Mouse (Mus musculus) heart, postnatal 0 days (tissue): ENCODE measurements around the gene Ccdc97. TPM values are rescaled to one million over a fixed set of nuclear protein-coding genes. Genes with fewer than 3 reads are reported as not detected.

Experiments
- ATAC-seq: fragments of 200-750 bp; cut with Nextera tagmentation; 2 replicates; pipeline ENCODE4 v1.8.0; 2017; ENCODE audit warnings: low read depth, moderate number of reproducible peaks, moderate library complexity; ENCODE audit not compliant: insufficient read depth
- DNase-seq: peaks from one replicate; pipeline ENCODE4 v3.0.0-alpha.2; 2016; ENCODE audit warnings: low spot score
- H3K27ac ChIP-seq: fragments of 300-500 bp; sonication (generic); 2 replicates; pipeline ENCODE4 v1.5.1; 2014; ENCODE audit warnings: low read depth, mild to moderate bottlenecking
- H3K27me3 ChIP-seq: fragments of 300-500 bp; sonication (generic); 2 replicates; pipeline ENCODE4 v1.6.1; 2014; ENCODE audit warnings: low read length, mixed read lengths; ENCODE audit not compliant: control insufficient read depth, insufficient read depth
- H3K36me3 ChIP-seq: fragments of 300-500 bp; sonication (generic); replicated peaks from 2 replicates; pipeline ENCODE4 v1.6.1; 2014; ENCODE audit warnings: low read length, mixed read lengths; ENCODE audit not compliant: control insufficient read depth, insufficient read depth
- H3K4me1 ChIP-seq: fragments of 300-500 bp; sonication (generic); 2 replicates; pipeline ENCODE4 v1.6.1; 2014; ENCODE audit warnings: antibody characterized with exemption; ENCODE audit not compliant: control insufficient read depth, insufficient read depth
- H3K4me2 ChIP-seq: fragments of 300-500 bp; sonication (generic); 2 replicates; pipeline ENCODE4 v1.6.1; 2014; ENCODE audit warnings: low read depth, mild to moderate bottlenecking, low read length, moderate library complexity
- H3K4me3 ChIP-seq: fragments of 300-500 bp; sonication (generic); 2 replicates; pipeline ENCODE4 v1.5.1; 2014; ENCODE audit warnings: low read depth, low read length
- H3K9ac ChIP-seq: fragments of 300-500 bp; sonication (generic); replicated peaks from 2 replicates; pipeline ENCODE4 v1.6.1; 2014; ENCODE audit warnings: low read depth, low read length, mixed read lengths
- H3K9me3 ChIP-seq: fragments of 300-500 bp; sonication (generic); replicated peaks from 2 replicates; pipeline ENCODE4 v1.6.1; 2016; ENCODE audit warnings: low read length; ENCODE audit not compliant: control insufficient read depth
- CTCF ChIP-seq: IDR thresholded peaks from 2 replicates; pipeline ENCODE4 v1.5.1; 2016; ENCODE audit warnings: antibody characterized with exemption, control low read depth, low read depth
- EP300 ChIP-seq: IDR thresholded peaks from 2 replicates; pipeline ENCODE4 v1.6.1; 2016; ENCODE audit warnings: antibody characterized with exemption, low read depth
- WGBS: fragments of 180-500 bp; shearing (Covaris S2); extraction: QIAGEN DNeasy Blood & Tissue Kit; methylation state at CpG from one replicate; pipeline ENCODE4 v1.1.7; 2014; 5-methylcytosine and 5-hydroxymethylcytosine counted together
- polyA plus RNA-seq: library from polyadenylated mRNA; unstranded; fragments of >200 nt; fragmentation: Nextera tagmentation; extraction: Ambion mirVana; gene quantifications from 2 replicates; pipeline ENCODE4 v1.2.1, GENCODE M21; 2015
- total RNA-seq: library from RNA; depleted of rRNA; stranded (reverse); fragments of >200 nt; gene quantifications from 2 replicates; pipeline ENCODE4 v1.2.3, GENCODE M21; 2014; ENCODE audit warnings: low replicate concordance

Ccdc97 gene
- total and polyA plus RNA-seq, 2 experiments from 2014 or later, result 11.6 to 13.3 TPM

- DNase-seq (no peak), ATAC-seq (no peak)
- Histone ChIP-seq H3K4me3 (no peak overlapping the region), H3K27ac (no peak overlapping the region), H3K9me3 (no peaks in the 10 kb centered on the region), H3K36me3 (0 out of 2 replicates have a peak, but pooled peaks cover 4% of the 10 kb centered on the region), H3K9ac (no peak overlapping the region), H3K27me3 (no peaks in the 10 kb centered on the region), H3K4me1 (no peaks in the 10 kb centered on the region), H3K4me2 (no peak overlapping the region)
- WGBS, result 43% methylated on average over 10 of the region's 10 CpGs
- TF ChIP-seq EP300 (no peak), CTCF (no peak; the same call in 1 of the 2 replicates)
Measured at GRCm38 (mm10) chr7:25761354-25761753, 42.5 kb upstream of the Ccdc97 start.

GRCm38 (mm10) chr7:25756011-25756410 lies 37.1 kb upstream of the Ccdc97 start:
- WGBS, result under 1% methylated on average over 18 of the region's 18 CpGs
- DNase-seq, result peak; percentile 87
- peak overlapping the region; percentile 99 for H3K27ac ChIP-seq
- peaks cover 15% of the 10 kb centered on the region for H3K4me1 ChIP-seq
- peak overlapping the region; percentile 72 for H3K4me2 ChIP-seq
- peak; percentile 26 for ATAC-seq
- H3K9me3 ChIP-seq, result no peaks in the 10 kb centered on the region
- 0 out of 2 replicates have a peak, but pooled peaks cover 1% of the 10 kb centered on the region for H3K36me3 ChIP-seq
- peak; percentile 51; the same call in 1 of the 2 replicates for TF ChIP-seq EP300
- TF ChIP-seq CTCF, result peak; percentile 76
- peak overlapping the region; percentile 39; the same call in 1 of the 2 replicates for H3K9ac ChIP-seq
- H3K4me3 ChIP-seq, result peak overlapping the region; percentile 78
- H3K27me3 ChIP-seq, result no peaks in the 10 kb centered on the region

GRCm38 (mm10) chr7:25755468-25755833 lies 36.6 kb upstream of the Ccdc97 start:
- Histone ChIP-seq H3K9ac (peak overlapping the region; percentile 39; the same call in 1 of the 2 replicates), H3K27me3 (no peaks in the 10 kb centered on the region), H3K4me3 (peak overlapping the region; percentile 78), H3K36me3 (peaks cover 7% of the 10 kb centered on the region), H3K4me1 (peaks cover 15% of the 10 kb centered on the region), H3K4me2 (peak overlapping the region; percentile 72), H3K27ac (peak overlapping the region; percentile 99), H3K9me3 (no peaks in the 10 kb centered on the region)
- 1% methylated on average over 15 of the region's 15 CpGs for WGBS
- no peak for TF ChIP-seq EP300
- TF ChIP-seq CTCF, result no peak
- DNase-seq, result no peak
- ATAC-seq, result peak; percentile 51

- peak within 1 kb of the TSS; percentile 96 for H3K9ac ChIP-seq
- WGBS, result under 1% methylated on average over 55 of the region's 55 CpGs
Measured at GRCm38 (mm10) chr7:25754738-25755467, 36.0 kb upstream of the Ccdc97 start, which contains the start of gene Hnrnpul1. TSS of gene Hnrnpul1 (minus strand) at chr7:25754757.

GRCm38 (mm10) chr7:25754439-25754737 lies 35.5 kb upstream of the Ccdc97 start:
- under 1% methylated on average over 29 of the region's 30 CpGs for WGBS
- H3K27me3 ChIP-seq, result no peaks in the 10 kb centered on the region
- ATAC-seq, result no peak
- H3K27ac ChIP-seq, result peak overlapping the region; percentile 99
- peaks cover 15% of the 10 kb centered on the region for H3K4me1 ChIP-seq
- DNase-seq, result no peak
- TF ChIP-seq CTCF (peak; percentile 30), EP300 (no peak)
- peak overlapping the region; percentile 95 for H3K4me2 ChIP-seq
- peak overlapping the region; percentile 96 for H3K9ac ChIP-seq
- H3K4me3 ChIP-seq, result peak overlapping the region; percentile 78
- H3K9me3 ChIP-seq, result no peaks in the 10 kb centered on the region
- peaks cover 16% of the 10 kb centered on the region for H3K36me3 ChIP-seq

More at GRCm38 (mm10) chr7:25754738-25755467, 36.0 kb upstream of the Ccdc97 start, which contains the start of gene Hnrnpul1:
- ATAC-seq, result peak; percentile 89
- TF ChIP-seq CTCF (peak; percentile 36), EP300 (no peak)
- H3K9me3 ChIP-seq, result no peaks in the 10 kb centered on the region
- H3K4me1 ChIP-seq, result peaks cover 15% of the 10 kb centered on the region
- H3K36me3 ChIP-seq, result peaks cover 11% of the 10 kb centered on the region
- H3K4me2 ChIP-seq, result peak within 1 kb of the TSS; percentile 95
- peak within 1 kb of the TSS; percentile 78 for H3K4me3 ChIP-seq
- no peaks in the 10 kb centered on the region for H3K27me3 ChIP-seq
- peak; percentile 99 for DNase-seq
- peak within 1 kb of the TSS; percentile 99 for H3K27ac ChIP-seq
